Comparison of ENCODE assay signal across 10 mouse cellular contexts in the genomic region with DNA sequence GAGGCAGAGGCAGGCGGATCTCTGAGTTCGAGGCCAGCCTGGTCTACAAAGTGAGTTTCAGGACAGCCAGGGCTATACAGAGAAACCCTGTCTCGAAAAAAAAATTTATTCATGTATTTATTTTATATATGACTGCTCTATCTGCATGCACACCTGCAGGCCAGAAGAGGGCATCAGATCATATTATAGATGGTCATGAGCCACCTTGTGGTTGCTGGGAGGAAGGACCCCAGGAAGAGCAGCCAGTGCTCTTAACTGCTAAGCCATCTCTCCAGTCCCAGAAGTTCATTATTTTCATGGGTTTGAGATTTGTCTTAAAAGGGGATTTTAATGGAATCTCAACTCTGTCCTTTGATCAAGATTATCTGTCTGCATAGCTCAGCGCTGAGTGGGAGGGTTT. TPM values are rescaled to one million over a fixed set of nuclear protein-coding genes. Genes with fewer than 3 reads are reported as not detected.
DNase-seq lines count a peak whose midpoint lies in the region; ATAC-seq lines count a peak whose summit lies in the region.
"Had no signal": no experiment of that assay in that cellular context is flagged by ENCODE, and none has a peak within 500 bp of the region (broad histone marks: within the 10 kb centered on the region; RNA-seq: fewer than 3 reads in every experiment).

No protein-coding gene starts in this region.

- no peak overlapping the region for H3K4me2 ChIP-seq in midbrain, embryonic 14.5 days (ENCODE audit: low read length)
- H3K4me2 ChIP-seq in intestine, embryonic 16.5 days (ENCODE audit: low read depth, low read length) = no peak overlapping the region
- H3K4me2 ChIP-seq: limb, embryonic 13.5 days had no signal

- H3K27me3 ChIP-seq in midbrain, embryonic 14.5 days (ENCODE audit: control insufficient read depth, insufficient read depth, low read length) = no peaks in the 10 kb centered on the region
- H3K27me3 ChIP-seq in midbrain, embryonic 10.5 days (ENCODE audit: low read depth, poor library complexity, severe bottlenecking) = no peaks in the 10 kb centered on the region
- H3K27me3 ChIP-seq in intestine, embryonic 16.5 days (replicated peaks; ENCODE audit: control insufficient read depth, insufficient read depth, low read length) = no peaks in the 10 kb centered on the region
- H3K27me3 ChIP-seq: limb, embryonic 13.5 days had no signal

- intact Hi-C loops in heart, postnatal 25 days (cut with DNase I) = no loop called here

- no peak overlapping the region for H3K27ac ChIP-seq in midbrain, embryonic 14.5 days (replicated peaks; ENCODE audit: low read depth, low read length)
- H3K27ac ChIP-seq in midbrain, embryonic 10.5 days (replicated peaks) = no peak overlapping the region
- H3K27ac ChIP-seq in intestine, embryonic 16.5 days (ENCODE audit: low read length) = no peak overlapping the region
- H3K27ac ChIP-seq: limb, embryonic 13.5 days had no signal

- no peak for ATAC-seq in midbrain, embryonic 14.5 days (ENCODE audit: low FRiP score, low TSS enrichment)
- ATAC-seq in common myeloid progenitor, adult 5-6 weeks (replicated peaks; ENCODE audit: low read depth, poor library complexity, severe bottlenecking) = peak; percentile 47; the same call in 1 of the 2 replicates
- ATAC-seq in intestine, embryonic 16.5 days = no peak

- no peaks in the 10 kb centered on the region for H3K9me3 ChIP-seq in midbrain, embryonic 14.5 days (ENCODE audit: control insufficient read depth, low read length)
- no peaks in the 10 kb centered on the region for H3K9me3 ChIP-seq in midbrain, embryonic 10.5 days (replicated peaks)
- H3K9me3 ChIP-seq in intestine, embryonic 16.5 days (ENCODE audit: control insufficient read depth, low read length) = no peaks in the 10 kb centered on the region
- H3K9me3 ChIP-seq: limb, embryonic 13.5 days had no signal

- H3K4me3 ChIP-seq in midbrain, embryonic 14.5 days (replicated peaks; ENCODE audit: low read depth, low read length) = no peak overlapping the region
- H3K4me3 ChIP-seq in midbrain, embryonic 10.5 days = no peak overlapping the region
- no peak overlapping the region for H3K4me3 ChIP-seq in intestine, embryonic 16.5 days (ENCODE audit: low read length)
- H3K4me3 ChIP-seq: limb, embryonic 13.5 days had no signal

- H3K4me1 ChIP-seq in midbrain, embryonic 14.5 days (ENCODE audit: control insufficient read depth, insufficient read depth, low read length) = no peaks in the 10 kb centered on the region
- no peaks in the 10 kb centered on the region for H3K4me1 ChIP-seq in midbrain, embryonic 10.5 days
- no peaks in the 10 kb centered on the region for H3K4me1 ChIP-seq in intestine, embryonic 16.5 days (ENCODE audit: control insufficient read depth, insufficient read depth, low read length)
- H3K4me1 ChIP-seq: limb, embryonic 13.5 days had no signal

- H3K9ac ChIP-seq in midbrain, embryonic 14.5 days (replicated peaks; ENCODE audit: low read length) = no peak overlapping the region
- H3K9ac ChIP-seq in intestine, embryonic 16.5 days (ENCODE audit: low read depth, low read length) = no peak overlapping the region
- H3K9ac ChIP-seq: limb, embryonic 13.5 days had no signal

- H3K36me3 ChIP-seq in midbrain, embryonic 14.5 days (ENCODE audit: control insufficient read depth, insufficient read depth, low read length) = no peaks in the 10 kb centered on the region
- H3K36me3 ChIP-seq in midbrain, embryonic 10.5 days = no peaks in the 10 kb centered on the region
- no peaks in the 10 kb centered on the region for H3K36me3 ChIP-seq in intestine, embryonic 16.5 days (ENCODE audit: control insufficient read depth, insufficient read depth, low read length)
- H3K36me3 ChIP-seq: limb, embryonic 13.5 days had no signal

- peak; percentile 45 for DNase-seq in heart, adult 11 months
- no peak for DNase-seq in heart, postnatal 25 days (ENCODE audit: low spot score)
- DNase-seq in midbrain, embryonic 14.5 days = peak; percentile 2
- no peak for DNase-seq in midbrain, embryonic 10.5 days (ENCODE audit: low spot score)
- peak; percentile 32 for DNase-seq in thymus, postnatal 14 days
- no peak for DNase-seq in layer of hippocampus, postnatal 25 days (ENCODE audit: extremely low spot score in 1 of 2, low spot score in 1 of 2)
- DNase-seq: gastrocnemius, postnatal 14 days had no signal

- WGBS in midbrain, embryonic 14.5 days = 82% methylated on average over 4 of the region's 4 CpGs
- 82% methylated on average over 4 of the region's 4 CpGs for WGBS in midbrain, embryonic 10.5 days
- WGBS in intestine, embryonic 16.5 days = 76% methylated on average over 4 of the region's 4 CpGs

RNA-seq across cellular contexts. Expression of gene Ctsg, which starts 3.4 kb away (rescaled TPM):
- not detected for total RNA-seq in heart, postnatal 25 days (2021)
- not detected in 2 replicates for polyA plus RNA-seq in midbrain, embryonic 14.5 days (2014; fragmentation: Nextera tagmentation; extraction: Ambion mirVana)
- polyA plus RNA-seq in midbrain, embryonic 10.5 days (2016; fragmentation: Nextera tagmentation; extraction: Ambion mirVana) = not detected in 2 replicates
- total RNA-seq in common myeloid progenitor, adult 5-6 weeks (2017) = 450 and 522 TPM in 2 replicates
- total RNA-seq in layer of hippocampus, postnatal 25 days (2021) = not detected
- polyA plus RNA-seq in intestine, embryonic 16.5 days (2015; fragmentation: Nextera tagmentation; extraction: Ambion mirVana) = 0.20 and 0.76 TPM in 2 replicates
- total RNA-seq: gastrocnemius, postnatal 14 days had no signal
- polyA plus RNA-seq: limb, embryonic 13.5 days had no signal

RNA-seq across cellular contexts. Expression of gene Mcpt8, which starts 13.9 kb away (rescaled TPM):
- total RNA-seq in heart, postnatal 25 days (2021) = not detected
- not detected in 2 replicates for polyA plus RNA-seq in midbrain, embryonic 14.5 days (2014; fragmentation: Nextera tagmentation; extraction: Ambion mirVana)
- not detected in 2 replicates for polyA plus RNA-seq in midbrain, embryonic 10.5 days (2016; fragmentation: Nextera tagmentation; extraction: Ambion mirVana)
- 14.9 and 21.7 TPM in 2 replicates for total RNA-seq in common myeloid progenitor, adult 5-6 weeks (2017)
- total RNA-seq in layer of hippocampus, postnatal 25 days (2021) = not detected
- polyA plus RNA-seq in intestine, embryonic 16.5 days (2015; fragmentation: Nextera tagmentation; extraction: Ambion mirVana) = 0.65 and 0.83 TPM in 2 replicates
- total RNA-seq: gastrocnemius, postnatal 14 days had no signal

RNA-seq across cellular contexts. Expression of gene Gzme, which starts 21.5 kb away (rescaled TPM):
- not detected for total RNA-seq in heart, postnatal 25 days (2021)
- not detected in 2 replicates for polyA plus RNA-seq in midbrain, embryonic 14.5 days (2014; fragmentation: Nextera tagmentation; extraction: Ambion mirVana)
- not detected in 2 replicates for polyA plus RNA-seq in midbrain, embryonic 10.5 days (2016; fragmentation: Nextera tagmentation; extraction: Ambion mirVana)
- total RNA-seq in common myeloid progenitor, adult 5-6 weeks (2017) = not detected in 2 replicates
- total RNA-seq in layer of hippocampus, postnatal 25 days (2021) = not detected
- polyA plus RNA-seq in intestine, embryonic 16.5 days (2015; fragmentation: Nextera tagmentation; extraction: Ambion mirVana) = not detected in 2 replicates
- total RNA-seq: gastrocnemius, postnatal 14 days had no signal
- polyA plus RNA-seq: limb, embryonic 13.5 days had no signal

RNA-seq across cellular contexts. Expression of gene Gzmd, which starts 33.5 kb away (rescaled TPM):
- total RNA-seq in heart, postnatal 25 days (2021) = not detected
- polyA plus RNA-seq in midbrain, embryonic 14.5 days (2014; fragmentation: Nextera tagmentation; extraction: Ambion mirVana) = not detected in 2 replicates
- polyA plus RNA-seq in midbrain, embryonic 10.5 days (2016; fragmentation: Nextera tagmentation; extraction: Ambion mirVana) = not detected in 2 replicates
- total RNA-seq in common myeloid progenitor, adult 5-6 weeks (2017) = not detected in 2 replicates
- total RNA-seq in layer of hippocampus, postnatal 25 days (2021) = not detected
- polyA plus RNA-seq in intestine, embryonic 16.5 days (2015; fragmentation: Nextera tagmentation; extraction: Ambion mirVana) = not detected in 2 replicates
- total RNA-seq: gastrocnemius, postnatal 14 days had no signal
- polyA plus RNA-seq: limb, embryonic 13.5 days had no signal

RNA-seq across cellular contexts. Expression of gene Mcpt4, which starts 36.8 kb away (rescaled TPM):
- 1 to 10 TPM; 1.4 to 1.9 TPM for total RNA-seq in heart, postnatal 25 days (2021)
- not detected in 2 replicates for polyA plus RNA-seq in midbrain, embryonic 14.5 days (2014; fragmentation: Nextera tagmentation; extraction: Ambion mirVana)
- polyA plus RNA-seq in midbrain, embryonic 10.5 days (2016; fragmentation: Nextera tagmentation; extraction: Ambion mirVana) = not detected in 2 replicates
- total RNA-seq in common myeloid progenitor, adult 5-6 weeks (2017) = not detected in 2 replicates
- total RNA-seq in layer of hippocampus, postnatal 25 days (2021) = 1 to 10 TPM in 1 of 2 experiments, not detected in 1; 1.1 TPM
- 0.55 and 0.69 TPM in 2 replicates for polyA plus RNA-seq in intestine, embryonic 16.5 days (2015; fragmentation: Nextera tagmentation; extraction: Ambion mirVana)

Comparison
In these comparisons a context has a peak if more than half of its experiments do, and no peak if none do; other contexts are left out.
1. DNase-seq: peak in heart, adult 11 months (single experiment), midbrain, embryonic 14.5 days (single experiment) and thymus, postnatal 14 days (single experiment); none in heart, postnatal 25 days (single experiment), midbrain, embryonic 10.5 days (single experiment) and layer of hippocampus, postnatal 25 days (0 of 2).
2. RNA of gene Ctsg, which starts 3.4 kb away (total RNA-seq): 450 to 522 TPM in common myeloid progenitor, adult 5-6 weeks; not detected in layer of hippocampus, postnatal 25 days and not detected in heart, postnatal 25 days; every median in the first group is over 100 times any median in the second.
3. RNA of gene Mcpt8, which starts 13.9 kb away (total RNA-seq): 14.9 to 21.7 TPM in common myeloid progenitor, adult 5-6 weeks; not detected in heart, postnatal 25 days and not detected in layer of hippocampus, postnatal 25 days; every median in the first group is over 10 times any median in the second.